Mouse (Mus musculus): ENCODE data around the gene Prkag1.
A peak's percentile ranks its signal among the peaks of the same experiment; 100 is the strongest.

The Prkag1 gene

DNA sequence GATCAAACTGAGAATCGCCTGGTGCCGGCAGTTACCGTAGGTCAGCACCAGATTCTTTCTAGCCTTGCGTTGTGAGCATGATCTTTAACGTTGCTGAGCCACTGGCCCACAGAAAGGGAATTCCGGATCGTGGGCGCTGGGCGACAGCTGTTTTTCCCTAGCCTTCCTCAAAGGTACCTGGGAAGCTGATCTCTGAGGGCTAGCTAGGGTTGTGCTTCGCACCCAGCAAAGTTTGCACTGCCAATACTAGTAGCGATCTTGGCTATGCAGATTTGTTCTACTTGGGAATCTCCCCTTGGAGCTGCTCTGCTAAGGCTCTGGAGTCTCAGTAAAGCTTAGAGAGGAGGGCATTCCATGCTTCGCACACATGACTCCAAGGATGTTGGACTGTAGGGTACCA is 40.1 kb downstream of the Prkag1 start:
- no peak for DNase-seq

DNA sequence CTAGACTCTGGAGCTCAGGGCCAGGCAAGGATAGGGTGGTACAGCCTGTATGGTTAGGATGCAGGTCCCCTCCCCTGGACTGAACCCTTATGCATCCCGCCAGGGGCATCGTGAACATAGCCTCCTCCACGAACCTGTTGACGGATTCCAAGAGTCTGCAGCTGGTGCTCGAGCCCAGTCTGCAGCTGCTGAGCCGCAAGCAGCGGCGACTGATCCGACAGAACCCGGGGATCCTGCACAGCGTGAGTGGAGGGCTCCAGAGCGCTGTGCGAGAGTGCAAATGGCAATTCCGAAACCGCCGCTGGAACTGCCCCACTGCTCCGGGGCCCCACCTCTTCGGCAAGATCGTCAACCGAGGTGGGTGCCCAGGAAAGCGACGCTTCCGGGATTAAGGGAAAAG is 40.6 kb downstream of the Prkag1 start:
- no peak for DNase-seq

DNA sequence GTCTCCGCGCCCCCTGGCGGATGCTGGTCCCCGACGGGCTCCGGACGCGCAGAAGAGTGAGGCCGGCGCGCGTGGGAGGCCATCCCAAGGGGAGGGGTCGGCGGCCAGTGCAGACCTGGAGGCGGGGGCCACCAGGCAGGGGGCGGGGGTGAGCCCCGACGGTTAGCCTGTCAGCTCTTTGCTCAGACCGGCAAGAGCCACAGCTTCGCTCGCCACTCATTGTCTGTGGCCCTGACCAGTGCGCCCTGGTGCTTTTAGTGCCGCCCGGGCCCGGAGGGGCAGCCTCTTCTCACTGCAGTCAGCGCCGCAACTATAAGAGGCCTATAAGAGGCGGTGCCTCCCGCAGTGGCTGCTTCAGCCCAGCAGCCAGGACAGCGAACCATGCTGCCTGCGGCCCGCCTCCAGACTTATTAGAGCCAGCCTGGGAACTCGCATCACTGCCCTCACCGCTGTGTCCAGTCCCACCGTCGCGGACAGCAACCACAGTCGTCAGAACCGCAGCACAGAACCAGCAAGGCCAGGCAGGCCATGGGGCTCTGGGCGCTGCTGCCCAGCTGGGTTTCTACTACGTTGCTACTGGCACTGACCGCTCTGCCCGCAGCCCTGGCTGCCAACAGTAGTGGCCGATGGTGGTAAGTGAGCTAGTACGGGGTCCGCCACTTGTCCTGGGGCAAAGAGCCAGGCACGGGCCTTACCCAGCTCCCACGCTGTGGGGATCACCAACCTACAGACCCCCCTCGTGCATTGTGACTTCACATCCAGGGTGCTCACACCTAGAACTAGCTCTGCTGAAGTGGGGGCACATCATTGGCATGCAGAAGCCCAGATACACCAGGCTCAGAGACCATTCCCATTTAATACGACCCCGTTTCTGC is 41.4 kb downstream of the Prkag1 start, which contains the start of gene Wnt1:
Wnt1 (plus strand) TSS at position 197 of the 875 bp plus-strand sequence.
- peak in 1 of 2 experiments; percentile 65 for DNase-seq

DNA sequence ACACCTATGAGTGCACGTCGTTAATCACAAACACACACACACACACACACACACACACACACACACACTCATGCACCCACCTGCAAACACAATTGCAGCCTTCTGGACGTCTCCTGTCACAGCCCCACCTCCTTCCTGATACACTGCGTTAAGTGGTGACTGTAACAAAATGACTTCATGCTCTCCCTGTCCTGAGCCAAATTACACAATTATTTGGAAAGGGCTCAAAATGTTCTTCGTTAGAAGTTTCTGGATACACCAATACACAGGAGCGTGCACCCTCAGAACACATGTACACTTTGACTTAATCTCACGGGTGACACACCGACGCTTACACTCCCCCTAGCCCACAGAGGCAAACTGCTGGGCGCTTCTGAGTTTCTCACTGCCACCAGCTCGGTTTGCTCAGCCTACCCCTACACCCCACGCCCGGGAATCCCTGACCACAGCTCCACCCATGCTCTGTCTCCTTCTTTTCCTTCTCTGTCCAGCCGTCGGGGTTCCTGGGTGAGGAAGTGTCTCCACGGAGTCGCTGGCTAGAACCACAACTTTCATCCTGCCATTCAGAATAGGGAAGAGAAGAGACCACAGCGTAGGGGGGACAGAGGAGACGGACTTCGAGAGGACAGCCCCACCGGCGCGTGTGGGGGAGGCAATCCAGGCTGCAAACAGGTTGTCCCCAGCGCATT is 42.2 kb downstream of the Prkag1 start:
- DNase-seq, result no peak

DNA sequence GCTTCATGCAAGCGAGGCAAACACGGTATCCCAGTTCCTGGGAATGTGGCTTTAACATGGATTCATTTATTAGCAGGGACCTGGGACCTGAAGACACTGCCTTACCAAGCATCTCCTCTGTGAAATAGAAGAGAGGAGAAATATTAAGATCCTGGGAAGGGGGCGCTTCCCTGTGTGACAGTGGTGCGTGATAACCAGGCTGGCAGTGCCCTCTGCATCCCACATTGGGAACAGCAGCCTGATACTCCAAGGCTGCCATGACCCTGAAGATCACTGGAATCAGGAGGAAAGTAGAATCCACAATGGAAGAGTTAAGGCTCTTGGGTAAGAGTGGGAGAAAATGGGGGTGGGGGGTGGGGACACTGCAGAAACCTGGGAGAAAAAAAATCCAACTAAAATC is 43.4 kb downstream of the Prkag1 start:
- DNase-seq, result peak in 1 of 2 experiments; percentile 50

DNA sequence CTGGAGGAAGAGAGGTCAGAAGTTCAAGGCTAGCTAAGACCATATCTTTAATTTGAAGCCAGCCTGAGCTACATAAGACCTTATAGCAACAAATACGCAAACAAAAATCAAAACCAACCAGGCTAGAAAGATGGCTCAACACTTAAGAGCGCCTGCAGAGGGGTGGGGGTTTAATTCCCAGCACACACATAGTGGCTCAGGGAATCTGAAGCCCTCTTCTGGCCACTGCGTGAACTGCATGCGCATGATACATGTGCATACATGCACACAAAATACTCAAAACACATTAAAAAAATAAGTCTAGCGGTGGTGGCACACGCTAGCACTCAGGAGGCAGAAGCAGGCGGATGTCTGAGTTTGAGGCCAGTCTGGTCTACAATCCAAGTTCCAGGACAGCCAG is 45.6 kb downstream of the Prkag1 start:
- peak in 1 of 2 experiments; percentile 71 for DNase-seq

DNA sequence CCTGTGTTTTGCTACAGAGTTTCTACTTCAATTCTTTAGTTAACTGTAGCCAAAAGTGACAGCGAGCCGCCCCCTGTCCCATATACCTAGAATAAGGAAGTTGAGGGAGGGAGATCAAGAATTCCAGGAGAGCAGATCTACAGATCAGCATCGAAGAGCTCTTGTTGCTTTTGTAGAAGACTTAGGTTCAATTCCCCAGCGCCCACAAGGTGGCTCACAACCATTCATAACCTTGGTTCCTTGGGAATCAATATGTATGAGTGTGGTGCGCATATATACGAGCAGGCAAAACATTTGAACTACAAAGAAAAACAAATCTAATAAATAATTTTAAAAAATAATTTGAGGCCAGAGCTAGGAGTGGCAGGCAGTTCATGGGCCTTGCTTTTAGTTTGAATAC is 50.2 kb downstream of the Prkag1 start:
- DNase-seq, result no peak

DNA sequence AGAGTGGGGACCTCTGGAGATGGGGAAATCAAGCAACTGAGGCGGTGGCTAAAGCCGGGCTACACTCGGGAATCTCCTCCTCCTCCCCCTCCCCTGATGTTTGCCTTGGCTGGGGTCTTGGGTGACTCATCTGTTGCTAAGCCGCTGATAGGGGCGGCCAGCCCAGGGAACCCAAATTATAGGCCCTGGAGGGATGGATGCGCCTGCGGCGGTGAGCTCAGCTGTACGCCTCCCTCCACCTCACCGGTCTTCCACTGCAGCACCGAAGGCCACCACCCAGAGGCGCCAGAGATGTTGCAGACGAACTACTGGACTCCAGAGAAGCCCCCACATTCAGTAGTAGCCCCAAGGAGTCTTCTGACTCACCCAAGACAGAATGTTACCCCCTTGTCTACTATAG is 50.7 kb downstream of the Prkag1 start:
- DNase-seq, result no peak

DNA sequence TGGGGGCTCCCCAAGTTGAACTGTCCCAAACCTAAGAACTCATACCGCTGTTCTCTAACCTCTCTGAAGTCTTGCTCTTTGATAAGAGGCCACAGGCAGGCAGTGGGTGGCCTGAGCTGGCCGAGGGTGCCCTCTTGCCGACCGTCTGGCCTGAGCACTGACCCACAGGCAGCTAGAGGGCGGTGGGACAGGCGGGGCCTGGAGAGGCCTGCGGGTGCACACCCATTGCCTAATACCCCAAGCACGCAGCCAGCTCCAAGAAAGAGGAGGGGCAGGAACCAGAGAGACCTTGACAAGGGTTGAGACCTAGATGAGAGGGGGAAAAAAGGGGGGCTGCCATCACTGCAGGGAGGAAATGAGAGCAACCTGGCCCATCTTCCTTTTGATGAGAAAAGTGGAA is 51.2 kb downstream of the Prkag1 start:
- no peak for DNase-seq

DNA sequence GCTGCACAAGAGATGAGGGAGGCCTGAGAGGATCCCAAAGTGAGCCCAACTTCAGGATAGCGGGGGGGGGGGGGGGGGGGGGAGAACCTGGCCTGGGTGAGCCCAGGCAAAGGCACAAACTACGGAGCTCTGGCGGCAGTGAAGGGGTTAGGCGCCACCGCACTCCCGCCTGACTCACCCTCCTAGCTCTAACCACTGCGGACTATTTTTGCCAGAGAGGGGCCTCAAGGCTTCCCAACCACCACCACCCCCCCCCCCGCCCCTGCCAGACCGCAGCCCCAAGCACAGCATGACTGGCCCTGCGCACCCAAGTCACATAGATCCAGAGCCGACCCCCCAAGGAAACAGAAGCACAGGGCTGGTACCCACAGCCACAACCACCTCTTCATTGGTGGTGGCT is 52.5 kb downstream of the Prkag1 start:
- no peak for DNase-seq

DNA sequence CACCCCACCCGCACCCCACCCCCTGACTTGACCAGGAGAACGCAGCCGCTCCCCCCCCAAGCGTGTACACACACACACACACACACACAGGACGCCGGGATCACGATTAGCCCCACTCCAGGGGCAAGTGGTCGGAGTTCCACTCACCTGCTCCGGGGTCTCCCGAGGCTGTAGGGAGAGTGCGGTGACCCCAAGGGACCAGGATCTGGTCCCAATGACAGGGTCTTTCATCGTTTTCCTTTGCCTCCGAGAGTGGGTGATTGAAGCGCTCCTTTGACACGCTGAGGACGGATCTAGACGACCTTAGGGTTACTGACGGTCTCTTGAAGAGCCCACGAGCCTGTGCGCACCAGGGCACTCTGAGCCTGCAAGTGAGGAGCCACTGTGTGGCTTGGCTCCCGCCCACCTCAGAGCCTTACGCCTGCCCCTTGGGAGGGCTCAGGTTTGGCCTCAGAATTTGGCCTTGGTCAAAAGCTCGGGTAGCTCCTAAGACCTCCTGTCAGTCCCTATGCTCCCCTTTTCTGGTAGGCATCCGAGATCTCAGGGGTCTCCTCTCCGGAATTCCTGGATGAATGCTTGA is 53.0 kb downstream of the Prkag1 start:
- DNase-seq, result no peak

DNA sequence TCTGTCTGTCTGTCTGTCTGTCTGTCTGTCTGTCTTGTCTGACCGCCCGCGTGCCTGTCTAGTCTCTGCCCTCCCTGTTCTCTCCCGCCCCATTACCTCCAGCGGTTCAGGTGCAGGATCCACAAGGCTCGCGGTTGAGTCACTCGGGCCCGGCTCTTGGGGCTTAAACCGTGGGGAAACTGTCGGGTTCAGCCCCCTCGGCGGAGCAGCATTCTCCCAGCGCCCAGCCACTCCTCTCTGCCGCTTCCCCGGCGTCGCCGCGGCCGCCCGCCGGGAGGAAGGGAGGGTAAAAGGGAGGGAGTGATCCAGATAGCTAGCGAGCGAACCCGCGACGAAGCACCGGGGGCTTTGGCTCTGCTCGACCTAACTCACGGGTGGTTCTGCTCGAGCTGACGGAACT is 53.6 kb downstream of the Prkag1 start, which contains the start of gene Wnt10b:
Wnt10b (minus strand) TSS at position 389 of the 400 bp plus-strand sequence.
- DNase-seq, result no peak

DNA sequence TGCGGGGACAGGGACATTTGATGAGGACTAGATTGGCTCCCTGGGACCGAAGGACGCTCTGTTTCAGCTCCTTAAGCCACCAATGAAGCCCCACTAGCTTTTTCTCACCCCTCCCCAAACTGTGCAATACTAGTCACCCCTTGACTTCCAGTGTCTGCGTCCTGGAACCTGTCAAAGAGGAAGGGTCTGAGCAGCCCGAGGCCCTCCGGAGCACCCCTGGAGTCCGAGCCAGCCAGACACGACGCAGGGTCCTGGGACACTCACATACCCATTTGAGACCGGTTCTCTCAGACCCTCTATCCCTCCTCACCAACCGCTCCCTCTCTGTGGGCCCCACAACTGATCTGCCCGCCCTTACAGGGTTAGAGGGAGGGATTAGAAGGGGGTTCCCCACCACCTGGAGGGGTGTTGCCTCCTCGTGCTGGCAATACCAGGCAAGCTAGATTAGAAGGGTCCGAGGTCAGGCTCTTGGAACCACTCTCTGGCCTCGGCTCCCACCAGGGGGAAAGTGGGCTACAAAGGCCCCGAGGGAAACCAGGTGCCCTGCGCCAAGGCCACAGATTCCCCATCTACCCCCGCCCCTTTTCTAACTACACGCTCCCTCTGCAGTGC is 54.2 kb downstream of the Prkag1 start:
- DNase-seq, result no peak

DNA sequence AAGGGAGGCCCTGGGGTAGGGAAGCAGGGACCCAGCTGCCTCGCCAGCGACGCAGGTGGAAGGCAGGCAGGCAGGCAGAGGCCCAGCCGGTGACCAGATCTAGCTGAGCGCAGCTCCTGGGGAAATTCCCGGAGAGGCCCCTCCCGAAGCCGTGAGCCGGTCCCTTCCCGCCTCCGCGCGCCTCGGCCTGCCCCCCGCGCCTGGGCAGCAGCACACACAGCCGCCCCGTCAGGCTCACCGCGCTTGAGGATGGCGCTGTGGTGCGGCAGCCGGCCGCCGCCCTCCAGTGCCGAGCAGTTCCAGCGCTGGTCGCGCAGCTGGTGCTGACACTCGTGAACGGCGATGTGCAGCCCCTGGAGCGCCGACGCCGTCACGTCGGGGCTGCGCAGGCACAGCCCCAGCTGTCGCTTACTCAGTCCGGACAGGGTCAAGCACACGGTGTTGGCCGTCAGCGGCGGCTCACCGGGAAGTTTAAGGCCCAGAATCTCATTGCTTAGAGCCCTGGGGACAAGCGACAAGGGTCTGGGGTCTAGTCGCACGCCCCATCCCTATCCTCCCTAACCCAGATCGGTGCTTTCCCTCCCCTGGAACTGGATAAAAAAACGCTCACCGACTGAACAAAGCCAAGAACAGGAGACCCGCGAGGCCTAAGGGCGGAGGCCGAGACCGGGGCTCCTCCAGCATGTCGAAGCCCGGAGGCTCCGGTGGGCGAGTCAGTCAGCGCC is 54.9 kb downstream of the Prkag1 start:
- no peak for DNase-seq

DNA sequence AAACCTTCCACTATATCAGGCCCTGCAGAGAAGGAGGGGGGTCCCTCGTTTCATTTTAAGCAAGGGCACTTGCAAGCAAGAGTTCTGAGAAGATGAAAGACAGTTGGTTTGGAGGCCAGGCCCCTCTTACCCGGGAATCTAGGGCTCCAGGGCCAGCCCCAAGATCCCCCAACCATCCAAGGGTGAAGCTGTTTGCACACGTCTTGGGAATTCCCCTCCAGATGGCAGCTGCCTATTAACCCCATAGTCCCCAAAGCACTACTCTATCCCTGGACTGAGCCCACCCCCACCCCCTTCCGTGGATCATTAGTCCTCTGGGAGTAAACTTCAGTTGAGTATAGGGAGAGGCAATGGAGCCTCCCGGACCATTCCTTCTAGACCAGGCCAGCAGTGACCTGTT is 55.8 kb downstream of the Prkag1 start:
- no peak for DNase-seq

DNA sequence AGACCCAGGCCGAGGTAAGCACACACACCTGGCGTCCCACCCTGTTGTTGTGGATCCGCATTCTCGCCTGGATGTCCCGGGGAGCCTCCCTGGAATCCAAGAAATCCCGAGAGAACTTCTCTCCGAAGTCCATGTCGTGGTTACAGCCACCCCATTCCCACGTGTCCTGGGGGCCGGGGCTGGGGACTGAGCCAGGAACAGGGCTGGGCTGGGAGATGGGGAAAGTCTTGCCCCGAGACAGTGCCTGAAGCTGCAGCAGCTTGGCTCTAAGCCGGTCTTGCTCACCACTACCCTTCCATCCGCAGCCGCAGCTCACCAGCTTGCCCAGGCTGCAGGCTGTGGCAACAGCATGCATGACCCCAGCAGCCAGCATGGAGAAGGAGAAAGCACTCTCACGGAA is 57.2 kb downstream of the Prkag1 start:
- no peak for DNase-seq

DNA sequence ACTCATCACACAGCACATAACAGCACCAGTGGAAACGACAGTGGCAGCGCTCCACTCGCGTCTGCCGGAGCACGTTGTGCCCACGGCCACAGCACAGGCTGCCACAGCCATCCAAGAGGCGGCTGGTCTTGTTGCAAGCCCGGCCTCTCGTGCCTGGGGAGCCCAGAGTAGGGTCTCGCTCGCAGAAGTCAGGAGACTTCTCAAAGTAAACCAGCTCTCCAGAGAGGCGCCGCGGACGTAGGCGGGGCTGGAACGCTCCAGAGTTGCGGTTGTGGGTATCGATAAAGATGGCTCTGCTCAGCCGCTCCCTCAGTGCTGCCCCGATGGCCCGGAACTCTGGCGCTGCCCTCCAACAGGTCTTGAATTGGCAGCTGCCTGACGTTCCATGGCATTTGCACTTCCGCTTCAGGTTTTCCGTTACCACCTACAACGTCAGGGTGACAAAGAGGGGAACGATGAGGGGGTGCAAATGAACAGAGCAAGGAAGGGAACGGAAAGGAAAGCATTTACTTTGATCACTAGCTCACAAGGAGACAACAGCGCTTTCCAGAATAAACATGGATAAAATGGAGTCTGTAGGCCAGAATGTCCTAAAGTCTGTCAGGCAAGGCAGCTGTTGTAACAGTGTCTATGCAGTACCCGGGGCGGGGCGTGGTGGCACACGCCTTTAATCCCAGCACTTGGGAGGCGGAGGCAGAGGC is 58.7 kb downstream of the Prkag1 start:
- no peak for DNase-seq

DNA sequence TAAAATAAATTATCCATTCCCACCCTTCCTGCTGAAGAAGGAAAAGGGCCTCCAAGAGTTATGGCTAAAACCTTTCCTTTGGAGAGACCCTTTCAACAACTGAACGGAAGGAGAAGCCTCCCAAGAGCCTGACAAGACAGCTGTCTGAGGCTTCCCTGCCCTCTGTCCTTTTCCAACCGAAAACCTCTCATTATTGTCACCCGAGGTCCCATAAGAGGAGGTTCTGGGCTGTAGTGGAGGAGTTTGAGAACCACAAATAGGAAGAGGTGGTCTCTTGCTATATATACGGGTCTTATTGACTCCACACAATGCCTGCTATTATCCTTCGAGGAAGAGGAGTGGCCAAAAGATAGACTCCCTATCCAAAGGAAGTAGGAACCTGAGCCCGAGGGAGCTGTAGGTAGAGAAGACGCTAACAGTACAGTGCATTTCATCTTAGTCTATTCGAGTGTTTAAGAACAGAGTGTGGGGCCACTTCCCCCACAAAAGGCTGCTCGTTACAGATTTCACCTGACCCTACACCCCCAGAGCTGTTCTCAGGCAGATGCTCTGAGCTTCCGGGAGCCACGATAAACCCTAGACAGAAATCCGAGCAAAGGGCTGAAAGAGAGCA is 59.4 kb downstream of the Prkag1 start:
- no peak for DNase-seq

DNA sequence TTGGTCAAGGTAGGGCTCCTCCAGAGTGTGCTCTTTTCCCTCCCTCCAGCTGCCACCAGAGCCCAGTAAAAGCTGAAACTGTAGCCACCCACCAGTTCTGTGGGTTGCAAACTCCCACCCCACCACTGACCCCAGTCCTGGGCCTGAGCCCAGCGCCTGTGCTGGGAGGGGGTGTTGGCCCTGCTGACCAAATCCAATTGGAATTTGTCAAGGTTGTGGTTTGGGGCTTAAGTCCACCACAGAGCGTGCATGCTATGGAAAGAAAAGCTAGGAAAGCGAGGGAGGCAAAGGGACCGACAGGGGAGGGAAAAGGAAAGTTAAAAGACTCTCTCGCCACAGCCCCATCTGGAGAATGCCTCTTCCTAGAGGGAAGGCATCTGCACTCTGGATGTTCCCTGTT is 63.1 kb downstream of the Prkag1 start:
- no peak for DNase-seq

DNA sequence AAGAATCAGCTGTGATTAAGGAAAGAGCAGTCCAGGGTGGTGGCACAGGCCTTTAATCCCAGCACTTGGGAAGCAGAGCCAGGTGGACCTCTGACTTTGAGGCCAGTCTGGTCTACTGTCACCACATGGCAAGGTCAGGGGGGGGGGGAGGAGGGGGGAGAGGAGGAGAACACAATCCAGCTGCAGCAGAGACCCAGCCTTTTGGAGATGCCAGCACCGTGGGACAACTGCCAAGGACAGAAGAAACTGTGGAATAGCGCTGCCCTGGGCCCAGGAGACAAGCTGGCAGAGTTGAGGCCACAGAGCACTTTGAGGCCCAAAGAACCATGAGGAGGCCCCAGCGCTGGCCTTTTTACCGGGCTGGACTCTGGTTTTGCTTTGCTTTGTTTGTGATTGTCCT is 65.4 kb downstream of the Prkag1 start:
- no peak for DNase-seq
